Mouse (Mus musculus) embryonic facial prominence, embryonic 10.5 days (tissue): ENCODE data around the gene Gm12216. TPM values are rescaled to one million over a fixed set of nuclear protein-coding genes. Genes with fewer than 3 reads are reported as not detected.
A peak's percentile ranks its signal among the peaks of the same experiment; 100 is the strongest.
"Not testable (repeated sequence)": the region's sequence is repeated elsewhere in the genome, so short reads cannot be mapped to it uniquely, and the experiment has no call there.

ENCODE experiments used
- DNase-seq: peaks from one replicate; pipeline ENCODE4 v3.0.0-alpha.2; 2017; ENCODE audit warnings: low spot score
- H3K27ac ChIP-seq: fragments of 300-500 bp; sonication (generic); replicated peaks from 2 replicates; pipeline ENCODE4 v1.5.1; 2016; ENCODE audit warnings: mild to moderate bottlenecking
- H3K27me3 ChIP-seq: fragments of 300-500 bp; sonication (generic); replicated peaks from 2 replicates; pipeline ENCODE4 v1.6.1; 2016; ENCODE audit warnings: low read depth, mild to moderate bottlenecking; ENCODE audit not compliant: poor library complexity, severe bottlenecking
- H3K36me3 ChIP-seq: fragments of 300-500 bp; sonication (generic); replicated peaks from 2 replicates; pipeline ENCODE4 v1.6.1; 2016; ENCODE audit warnings: mild to moderate bottlenecking, moderate library complexity
- H3K4me1 ChIP-seq: fragments of 300-500 bp; sonication (generic); 2 replicates; pipeline ENCODE4 v1.6.1; 2016
- H3K4me3 ChIP-seq: fragments of 300-500 bp; sonication (generic); 2 replicates; pipeline ENCODE4 v1.5.1; 2016; ENCODE audit warnings: mild to moderate bottlenecking, moderate library complexity
- H3K9me3 ChIP-seq: fragments of 300-500 bp; sonication (generic); 2 replicates; pipeline ENCODE4 v1.6.1; 2016; ENCODE audit warnings: mild to moderate bottlenecking
- WGBS: fragments of 180-500 bp; shearing (Covaris S2); methylation state at CpG from one replicate; pipeline ENCODE4 v1.1.7; 2016; 5-methylcytosine and 5-hydroxymethylcytosine counted together
- polyA plus RNA-seq: library from polyadenylated mRNA; unstranded; fragments of >200 nt; fragmentation: Nextera tagmentation; extraction: Ambion mirVana; gene quantifications from 2 replicates; pipeline ENCODE4 v1.2.1, GENCODE M21; 2016

The Gm12216 gene
- polyA plus RNA-seq, 1 experiment from 2014 or later: not detected

- H3K27ac ChIP-seq: 0 out of 2 replicates have a peak overlapping the region, but pooled peaks have one; percentile 19
These were observed 101.0 kb downstream of the Gm12216 start for GRCm38 (mm10) chr11:53758033-53758432.

GRCm38 (mm10) chr11:53757612-53758011 is 101.4 kb downstream of the Gm12216 start:
- H3K27me3 ChIP-seq: peaks cover 39% of the 10 kb centered on the region
- DNase-seq: no peak
- no peaks in the 10 kb centered on the region for H3K36me3 ChIP-seq
- H3K4me3 ChIP-seq: no peak overlapping the region
- peaks cover 38% of the 10 kb centered on the region for H3K4me1 ChIP-seq
- 89% methylated on average over 4 of the region's 4 CpGs for WGBS
- no peak overlapping the region for H3K27ac ChIP-seq
- H3K9me3 ChIP-seq: no peaks in the 10 kb centered on the region

More at GRCm38 (mm10) chr11:53758033-53758432, 101.0 kb downstream of the Gm12216 start:
- peaks cover 42% of the 10 kb centered on the region for H3K4me1 ChIP-seq
- peaks cover 43% of the 10 kb centered on the region for H3K27me3 ChIP-seq
- WGBS: 69% methylated on average over 9 of the region's 9 CpGs
- not testable (repeated sequence) for H3K9me3 ChIP-seq, DNase-seq, H3K4me3 ChIP-seq, H3K36me3 ChIP-seq

- no peak overlapping the region for H3K4me3 ChIP-seq
- no peak overlapping the region for H3K27ac ChIP-seq
- no peaks in the 10 kb centered on the region for H3K9me3 ChIP-seq
- 86% methylated on average over 12 of the region's 12 CpGs for WGBS
- no peak for DNase-seq
- peaks cover 13% of the 10 kb centered on the region for H3K27me3 ChIP-seq
- H3K36me3 ChIP-seq: no peaks in the 10 kb centered on the region
- H3K4me1 ChIP-seq: peaks cover 20% of the 10 kb centered on the region
These were observed 104.0 kb downstream of the Gm12216 start for GRCm38 (mm10) chr11:53755011-53755595.

- Histone ChIP-seq H3K9me3 (no peaks in the 10 kb centered on the region), H3K27ac (no peak overlapping the region), H3K27me3 (no peaks in the 10 kb centered on the region), H3K4me3 (no peak overlapping the region), H3K36me3 (no peaks in the 10 kb centered on the region), H3K4me1 (no peaks in the 10 kb centered on the region)
- no peak for DNase-seq
- 50% methylated on average over 5 of the region's 5 CpGs for WGBS
These were observed 109.2 kb downstream of the Gm12216 start for GRCm38 (mm10) chr11:53749716-53750352.

- DNase-seq: no peak
- H3K36me3 ChIP-seq: no peaks in the 10 kb centered on the region
- H3K27ac ChIP-seq: no peak overlapping the region
- no peaks in the 10 kb centered on the region for H3K4me1 ChIP-seq
- H3K4me3 ChIP-seq: no peak overlapping the region
- H3K27me3 ChIP-seq: no peaks in the 10 kb centered on the region
- 74% methylated on average over 4 of the region's 4 CpGs for WGBS
- no peaks in the 10 kb centered on the region for H3K9me3 ChIP-seq
These were observed 109.8 kb downstream of the Gm12216 start for GRCm38 (mm10) chr11:53749306-53749705.

- 93% methylated on average over 6 of the region's 6 CpGs for WGBS
- no peak overlapping the region for H3K27ac ChIP-seq
- DNase-seq: no peak
- H3K36me3 ChIP-seq: no peaks in the 10 kb centered on the region
- no peak overlapping the region for H3K4me3 ChIP-seq
- no peaks in the 10 kb centered on the region for H3K4me1 ChIP-seq
- no peaks in the 10 kb centered on the region for H3K27me3 ChIP-seq
- H3K9me3 ChIP-seq: no peaks in the 10 kb centered on the region
These were observed 110.4 kb downstream of the Gm12216 start for GRCm38 (mm10) chr11:53748614-53749013.

- DNase-seq: no peak
These were observed 111.1 kb downstream of the Gm12216 start for GRCm38 (mm10) chr11:53747985-53748384.

GRCm38 (mm10) chr11:53745260-53745659 is 113.8 kb downstream of the Gm12216 start:
- 90% methylated on average over 2 of the region's 2 CpGs for WGBS
- no peaks in the 10 kb centered on the region for H3K36me3 ChIP-seq
- H3K4me1 ChIP-seq: peaks cover 4% of the 10 kb centered on the region; the same call in 1 of the 2 replicates

More at GRCm38 (mm10) chr11:53747985-53748384, 111.1 kb downstream of the Gm12216 start:
- no peaks in the 10 kb centered on the region for H3K4me1 ChIP-seq
- H3K27me3 ChIP-seq: no peaks in the 10 kb centered on the region
- H3K4me3 ChIP-seq: no peak overlapping the region
- H3K36me3 ChIP-seq: no peaks in the 10 kb centered on the region
- 89% methylated on average over 9 of the region's 9 CpGs for WGBS
- H3K9me3 ChIP-seq: no peaks in the 10 kb centered on the region
- H3K27ac ChIP-seq: no peak overlapping the region

GRCm38 (mm10) chr11:53742353-53742752 is 116.7 kb downstream of the Gm12216 start:
- Histone ChIP-seq H3K4me1 (peaks cover 4% of the 10 kb centered on the region; the same call in 1 of the 2 replicates), H3K36me3 (no peaks in the 10 kb centered on the region), H3K27me3 (no peaks in the 10 kb centered on the region), H3K9me3 (no peaks in the 10 kb centered on the region), H3K27ac (no peak overlapping the region), H3K4me3 (no peak overlapping the region)
- WGBS: 6% methylated on average over 5 of the region's 5 CpGs
- no peak for DNase-seq

More at GRCm38 (mm10) chr11:53745260-53745659, 113.8 kb downstream of the Gm12216 start:
- H3K27me3 ChIP-seq: no peaks in the 10 kb centered on the region
- no peak for DNase-seq
- H3K9me3 ChIP-seq: no peaks in the 10 kb centered on the region
- H3K27ac ChIP-seq: no peak overlapping the region
- no peak overlapping the region for H3K4me3 ChIP-seq

GRCm38 (mm10) chr11:53737573-53737946 is 121.5 kb downstream of the Gm12216 start:
- H3K9me3 ChIP-seq: no peaks in the 10 kb centered on the region
- peaks cover 4% of the 10 kb centered on the region; the same call in 1 of the 2 replicates for H3K4me1 ChIP-seq
- H3K4me3 ChIP-seq: no peak overlapping the region
- no peaks in the 10 kb centered on the region for H3K27me3 ChIP-seq
- no peak overlapping the region for H3K27ac ChIP-seq
- DNase-seq: peak; percentile 48
- WGBS: 45% methylated on average over 6 of the region's 6 CpGs
- H3K36me3 ChIP-seq: no peaks in the 10 kb centered on the region

- H3K4me3 ChIP-seq: no peak overlapping the region
- H3K36me3 ChIP-seq: no peaks in the 10 kb centered on the region
- H3K27me3 ChIP-seq: no peaks in the 10 kb centered on the region
- WGBS: 51% methylated on average over 14 of the region's 14 CpGs
- H3K27ac ChIP-seq: no peak overlapping the region
- peak; percentile 84 for DNase-seq
- H3K9me3 ChIP-seq: no peaks in the 10 kb centered on the region
- no peaks in the 10 kb centered on the region for H3K4me1 ChIP-seq
These were observed 122.1 kb downstream of the Gm12216 start for GRCm38 (mm10) chr11:53736771-53737572.

- no peaks in the 10 kb centered on the region for H3K36me3 ChIP-seq
- no peaks in the 10 kb centered on the region for H3K9me3 ChIP-seq
- no peaks in the 10 kb centered on the region for H3K27me3 ChIP-seq
- H3K27ac ChIP-seq: no peak overlapping the region; the same call in 1 of the 2 replicates
- H3K4me1 ChIP-seq: no peaks in the 10 kb centered on the region
- WGBS: 27% methylated on average over 17 of the region's 17 CpGs
- peak overlapping the region; percentile 39; the same call in 1 of the 2 replicates for H3K4me3 ChIP-seq
- DNase-seq: peak; percentile 81
These were observed 123.3 kb downstream of the Gm12216 start for GRCm38 (mm10) chr11:53735682-53736245.
